Mouse (Mus musculus): Measurements from ENCODE around the gene Trappc1. TPM values are rescaled to one million over a fixed set of nuclear protein-coding genes. Genes with fewer than 3 reads are reported as not detected.

Trappc1 gene
- polyA plus RNA-seq, 1 experiment from 2014 or later: 208 TPM

GRCm38 (mm10) chr11:69333922-69334321 is 10.1 kb downstream of the Trappc1 start:
- H3K4me3 ChIP-seq: no peak overlapping the region
- 60% methylated on average over 3 of the region's 3 CpGs for WGBS
- H3K27me3 ChIP-seq (ENCODE audit: insufficient read depth, poor library complexity, severe bottlenecking): peaks cover 40% of the 10 kb centered on the region

GRCm38 (mm10) chr11:69334796-69335195 is 11.0 kb downstream of the Trappc1 start:
- DNase-seq (ENCODE audit: low spot score): no peak
- Histone ChIP-seq H3K4me3 (no peak overlapping the region), H3K4me1 (replicated peaks) (peaks cover 26% of the 10 kb centered on the region), H3K36me3 (no peaks in the 10 kb centered on the region), H3K27ac (no peak overlapping the region), H3K27me3 (ENCODE audit: insufficient read depth, poor library complexity, severe bottlenecking) (peaks cover 40% of the 10 kb centered on the region), H3K9me3 (peaks cover 5% of the 10 kb centered on the region; the same call in 1 of the 2 replicates)
- WGBS: 77% methylated on average over 4 of the region's 4 CpGs

More at GRCm38 (mm10) chr11:69333922-69334321, 10.1 kb downstream of the Trappc1 start:
- H3K27ac ChIP-seq: no peak overlapping the region
- peaks cover 5% of the 10 kb centered on the region; the same call in 1 of the 2 replicates for H3K9me3 ChIP-seq
- peaks cover 26% of the 10 kb centered on the region for H3K4me1 ChIP-seq (replicated peaks)
- no peak for DNase-seq (ENCODE audit: low spot score)
- H3K36me3 ChIP-seq: no peaks in the 10 kb centered on the region

- Histone ChIP-seq H3K4me3 (peak within 1 kb of the TSS; percentile 63), H3K4me1 (replicated peaks) (peaks cover 16% of the 10 kb centered on the region), H3K9me3 (peaks cover 5% of the 10 kb centered on the region; the same call in 1 of the 2 replicates), H3K27me3 (ENCODE audit: insufficient read depth, poor library complexity, severe bottlenecking) (peaks cover 31% of the 10 kb centered on the region), H3K27ac (peak within 1 kb of the TSS; percentile 90), H3K36me3 (peaks cover 28% of the 10 kb centered on the region)
- WGBS: 2% methylated on average over 99 of the region's 99 CpGs
- peak; percentile 87 for DNase-seq (ENCODE audit: low spot score)
These were observed 16.7 kb downstream of the Trappc1 start, which contains the start of gene Rnf227 for GRCm38 (mm10) chr11:69340161-69341131. TSS of gene Rnf227 (plus strand) at chr11:69340461.

DNA sequence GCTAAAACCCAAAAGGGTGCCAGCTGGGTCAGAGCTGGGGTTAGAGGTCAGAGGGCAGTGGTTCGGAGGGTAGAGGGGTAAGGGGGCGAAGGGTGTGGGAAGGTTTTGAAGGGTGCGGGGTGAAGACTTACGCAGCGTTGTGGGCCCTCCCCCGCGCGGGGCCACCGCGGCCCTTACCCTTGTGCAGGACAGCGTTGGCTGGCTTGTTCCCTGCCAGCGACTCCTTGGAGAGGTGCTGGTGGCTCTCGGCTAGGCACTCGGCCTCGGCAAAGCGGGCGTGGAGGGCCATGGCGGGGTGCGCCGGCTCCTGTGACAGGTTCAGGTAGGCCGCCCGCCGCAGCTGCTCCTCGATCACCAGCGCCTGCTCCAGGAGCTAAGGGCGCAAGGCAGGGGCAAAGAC is 22.7 kb downstream of the Trappc1 start:
- DNase-seq (ENCODE audit: low spot score): no peak
- 90% methylated on average over 26 of the region's 26 CpGs for WGBS
- peaks cover 4% of the 10 kb centered on the region; the same call in 1 of the 2 replicates for H3K27me3 ChIP-seq (ENCODE audit: insufficient read depth, poor library complexity, severe bottlenecking)
- H3K4me1 ChIP-seq (replicated peaks): peaks cover 6% of the 10 kb centered on the region; the same call in 1 of the 2 replicates
- no peak overlapping the region for H3K27ac ChIP-seq
- no peak overlapping the region for H3K4me3 ChIP-seq
- peaks cover 88% of the 10 kb centered on the region for H3K36me3 ChIP-seq
- H3K9me3 ChIP-seq: no peaks in the 10 kb centered on the region

- H3K4me1 ChIP-seq (replicated peaks): peaks cover 6% of the 10 kb centered on the region; the same call in 1 of the 2 replicates
- H3K27me3 ChIP-seq (ENCODE audit: insufficient read depth, poor library complexity, severe bottlenecking): no peaks in the 10 kb centered on the region
- no peak overlapping the region for H3K27ac ChIP-seq
- DNase-seq (ENCODE audit: low spot score): no peak
- 96% methylated on average over 5 of the region's 5 CpGs for WGBS
- no peaks in the 10 kb centered on the region for H3K9me3 ChIP-seq
- H3K4me3 ChIP-seq: no peak overlapping the region
- peaks cover 99% of the 10 kb centered on the region for H3K36me3 ChIP-seq
These were observed 32.8 kb downstream of the Trappc1 start for GRCm38 (mm10) chr11:69356544-69356943.

DNA sequence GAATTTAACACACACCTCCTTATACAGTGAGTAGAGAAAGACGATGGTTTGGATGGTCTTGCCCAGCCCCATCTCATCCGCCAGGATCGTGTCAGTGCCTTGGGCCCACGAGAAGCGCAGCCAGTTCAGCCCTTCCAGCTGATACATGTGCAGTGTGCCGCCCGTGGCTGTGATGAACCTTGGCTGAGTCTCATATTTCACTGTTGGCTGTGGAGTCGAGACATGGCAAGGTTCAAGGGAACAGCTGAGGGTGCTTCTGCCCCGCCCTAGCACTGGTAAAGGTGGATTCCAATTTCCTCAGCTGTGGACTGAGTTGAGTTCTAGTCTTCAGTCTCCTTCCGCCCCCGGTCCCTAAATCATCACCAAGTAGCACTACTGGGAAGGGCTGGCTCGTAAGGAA is 33.9 kb downstream of the Trappc1 start:
- WGBS: 92% methylated on average over 12 of the region's 12 CpGs
- Histone ChIP-seq H3K27me3 (ENCODE audit: insufficient read depth, poor library complexity, severe bottlenecking) (no peaks in the 10 kb centered on the region), H3K4me3 (no peak overlapping the region), H3K4me1 (replicated peaks) (peaks cover 15% of the 10 kb centered on the region; the same call in 1 of the 2 replicates), H3K9me3 (no peaks in the 10 kb centered on the region), H3K27ac (no peak overlapping the region), H3K36me3 (peaks cover 99% of the 10 kb centered on the region)
- no peak for DNase-seq (ENCODE audit: low spot score)

- peak overlapping the region; percentile 17; the same call in 1 of the 2 replicates for H3K27ac ChIP-seq
- WGBS: 79% methylated on average over 7 of the region's 7 CpGs
- no peak for DNase-seq (ENCODE audit: low spot score)
These were observed 38.2 kb downstream of the Trappc1 start for GRCm38 (mm10) chr11:69362021-69362420.

DNA sequence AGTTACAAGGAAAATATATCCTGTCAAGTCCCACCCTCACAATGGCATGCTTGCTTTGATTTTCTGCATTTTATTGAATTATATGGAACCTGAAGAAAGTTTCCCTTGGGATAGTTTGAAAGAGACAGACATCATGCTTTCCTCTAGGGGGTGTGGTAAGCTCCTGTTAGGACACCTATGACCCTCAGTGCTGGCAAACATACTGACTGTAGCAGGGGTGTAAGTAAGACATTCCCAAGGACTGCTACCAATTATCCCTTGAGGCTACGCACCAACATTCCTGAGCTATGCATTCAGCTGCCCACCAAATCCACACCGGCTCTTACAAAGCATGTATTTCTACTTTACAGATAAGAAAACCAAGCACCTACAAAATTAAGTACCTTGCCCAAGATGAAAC is 38.7 kb downstream of the Trappc1 start:
- DNase-seq (ENCODE audit: low spot score): no peak
- H3K36me3 ChIP-seq: peaks cover 70% of the 10 kb centered on the region
- H3K27ac ChIP-seq: no peak overlapping the region
- 76% methylated on average over 2 of the region's 2 CpGs for WGBS
- H3K9me3 ChIP-seq: no peaks in the 10 kb centered on the region
- no peaks in the 10 kb centered on the region for H3K27me3 ChIP-seq (ENCODE audit: insufficient read depth, poor library complexity, severe bottlenecking)
- H3K4me1 ChIP-seq (replicated peaks): peaks cover 49% of the 10 kb centered on the region
- H3K4me3 ChIP-seq: no peak overlapping the region

More at GRCm38 (mm10) chr11:69362021-69362420, 38.2 kb downstream of the Trappc1 start:
- no peaks in the 10 kb centered on the region for H3K27me3 ChIP-seq (ENCODE audit: insufficient read depth, poor library complexity, severe bottlenecking)
- peaks cover 44% of the 10 kb centered on the region for H3K4me1 ChIP-seq (replicated peaks)
- peaks cover 74% of the 10 kb centered on the region for H3K36me3 ChIP-seq
- no peak overlapping the region for H3K4me3 ChIP-seq
- no peaks in the 10 kb centered on the region for H3K9me3 ChIP-seq

DNA sequence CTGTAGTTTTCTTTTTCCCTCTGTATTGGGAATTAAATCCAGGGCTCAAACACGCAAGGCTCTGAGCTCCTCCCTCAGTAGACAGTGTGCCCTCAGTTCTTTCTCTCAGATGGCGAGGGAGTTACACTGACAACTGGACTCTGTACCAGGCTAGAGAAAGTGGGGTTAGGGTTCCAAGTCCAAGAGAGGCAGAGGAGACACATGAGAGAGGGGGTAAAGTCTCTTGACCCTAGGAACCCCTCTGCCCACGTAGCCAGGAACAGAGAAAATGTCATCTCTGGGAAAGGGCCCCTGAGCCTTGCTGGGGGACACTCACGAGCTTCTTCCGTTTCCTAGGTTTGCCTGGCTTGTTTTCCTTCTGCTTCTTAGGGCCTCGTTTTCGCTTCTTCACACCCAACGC is 40.6 kb downstream of the Trappc1 start:
- H3K4me1 ChIP-seq (replicated peaks): peaks cover 66% of the 10 kb centered on the region
- H3K36me3 ChIP-seq: peaks cover 51% of the 10 kb centered on the region
- no peaks in the 10 kb centered on the region for H3K9me3 ChIP-seq
- no peaks in the 10 kb centered on the region for H3K27me3 ChIP-seq (ENCODE audit: insufficient read depth, poor library complexity, severe bottlenecking)
- 49% methylated on average over 8 of the region's 8 CpGs for WGBS
- DNase-seq (ENCODE audit: low spot score): no peak
- H3K27ac ChIP-seq: peak overlapping the region; percentile 100
- H3K4me3 ChIP-seq: peak overlapping the region; percentile 89

DNA sequence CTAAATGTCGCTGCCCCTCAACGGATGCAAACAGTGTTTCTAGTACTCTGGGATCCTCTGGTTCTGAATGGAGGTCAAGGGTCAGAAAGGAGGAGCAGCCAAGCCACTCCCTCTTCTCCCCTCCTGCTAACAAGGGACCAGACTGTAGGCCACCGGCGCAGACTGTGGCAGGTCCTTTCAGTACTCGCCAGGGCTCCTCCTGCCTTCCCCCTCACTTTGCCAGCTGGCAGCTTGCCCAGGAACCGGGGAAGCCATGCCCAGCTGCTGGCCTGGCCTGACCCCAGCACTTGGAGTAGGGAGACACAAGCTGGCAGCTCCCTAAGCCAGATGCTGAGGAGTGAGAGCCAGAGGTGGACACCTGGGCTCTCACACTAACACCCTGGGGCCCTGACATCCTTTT is 41.1 kb downstream of the Trappc1 start:
- Histone ChIP-seq H3K36me3 (peaks cover 46% of the 10 kb centered on the region), H3K9me3 (no peaks in the 10 kb centered on the region), H3K27me3 (ENCODE audit: insufficient read depth, poor library complexity, severe bottlenecking) (no peaks in the 10 kb centered on the region), H3K27ac (peak overlapping the region; percentile 100), H3K4me1 (replicated peaks) (peaks cover 70% of the 10 kb centered on the region), H3K4me3 (peak overlapping the region; percentile 89)
- DNase-seq (ENCODE audit: low spot score): peak; percentile 59
- 0% methylated on average over 6 of the region's 6 CpGs for WGBS

DNA sequence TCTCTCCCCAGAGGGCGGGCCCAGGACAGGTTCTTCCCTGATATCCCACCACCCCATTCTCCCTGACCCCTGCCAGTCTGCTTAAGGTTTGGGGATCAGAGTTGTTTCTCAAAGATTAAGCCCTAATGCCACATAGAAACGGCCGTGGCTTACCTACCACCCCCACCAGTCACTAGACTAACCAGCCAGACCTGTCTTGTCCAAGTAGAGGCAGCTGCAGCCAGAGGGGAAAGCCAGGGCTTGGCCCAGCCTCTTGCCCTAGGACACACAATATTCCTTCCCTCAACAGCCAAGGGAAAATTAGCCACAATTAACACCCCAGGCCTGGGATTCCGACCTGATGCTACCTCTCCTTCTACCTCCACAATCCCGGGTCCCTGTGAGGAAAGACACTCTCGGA is 41.9 kb downstream of the Trappc1 start:
- peak overlapping the region; percentile 89 for H3K4me3 ChIP-seq
- WGBS: 33% methylated on average over 6 of the region's 6 CpGs
- H3K27ac ChIP-seq: peak overlapping the region; percentile 100
- H3K9me3 ChIP-seq: no peaks in the 10 kb centered on the region
- peaks cover 78% of the 10 kb centered on the region for H3K4me1 ChIP-seq (replicated peaks)
- peaks cover 37% of the 10 kb centered on the region for H3K36me3 ChIP-seq
- no peaks in the 10 kb centered on the region for H3K27me3 ChIP-seq (ENCODE audit: insufficient read depth, poor library complexity, severe bottlenecking)
- no peak for DNase-seq (ENCODE audit: low spot score)

- no peaks in the 10 kb centered on the region for H3K9me3 ChIP-seq
- peaks cover 81% of the 10 kb centered on the region for H3K4me1 ChIP-seq (replicated peaks)
- peak; percentile 87 for DNase-seq (ENCODE audit: low spot score)
- peaks cover 32% of the 10 kb centered on the region for H3K36me3 ChIP-seq
- no peaks in the 10 kb centered on the region for H3K27me3 ChIP-seq (ENCODE audit: insufficient read depth, poor library complexity, severe bottlenecking)
- peak overlapping the region; percentile 100 for H3K27ac ChIP-seq
- peak overlapping the region; percentile 89 for H3K4me3 ChIP-seq
- 1% methylated on average over 26 of the region's 26 CpGs for WGBS
These were observed 42.5 kb downstream of the Trappc1 start for GRCm38 (mm10) chr11:69366157-69366854.
